ENCODE assay signal across 25 mouse cellular contexts in genomic region chr1:121351037-121351436, GRCm38 (mm10). TPM values are rescaled to one million over a fixed set of nuclear protein-coding genes. Genes with fewer than 3 reads are reported as not detected.
DNase-seq lines count a peak whose midpoint lies in the region; ATAC-seq and TF ChIP-seq lines count a peak whose summit lies in the region.
"Had no signal": no experiment of that assay in that cellular context is flagged by ENCODE, and none has a peak within 500 bp of the region (broad histone marks: within the 10 kb centered on the region; RNA-seq: fewer than 3 reads in every experiment).

No protein-coding gene starts in this region.

- 13% methylated on average over 3 of the region's 3 CpGs for WGBS in liver, adult 2 months
- WGBS in liver, embryonic 12.5 days (ENCODE audit: insufficient replicate concordance) = 63% methylated on average over 3 of the region's 3 CpGs
- 44% methylated on average over 3 of the region's 3 CpGs for WGBS in stomach, postnatal 0 days

- peak; percentile 70 for DNase-seq in liver, adult 2 months (ENCODE audit: extremely low read depth, low read depth, low spot score)
- DNase-seq in lung, postnatal 36 days = peak; percentile 17
- DNase-seq in lung, postnatal 10 days = no peak
- DNase-seq in stomach, postnatal 0 days (ENCODE audit: low spot score) = no peak
- no peak for DNase-seq in embryo, embryonic 9.5 days (ENCODE audit: extremely low spot score)
- DNase-seq: adrenal gland, adult 2 months; adrenal gland, postnatal 14 days; cerebellum, adult 11 months; cerebellum, adult 2 months; cerebellum, adult 9-11 months; cerebellum, postnatal 25 days; gastrocnemius, adult 2 months; gastrocnemius, postnatal 14 days; heart, postnatal 14 days; heart, postnatal 4 days had no signal

- peaks cover 19% of the 10 kb centered on the region for H3K4me1 ChIP-seq in liver, adult 2 months (ENCODE audit: control insufficient read depth, insufficient read depth, low read length)
- no peaks in the 10 kb centered on the region for H3K4me1 ChIP-seq in liver, embryonic 12.5 days
- H3K4me1 ChIP-seq in stomach, postnatal 0 days (replicated peaks; ENCODE audit: control insufficient read depth, insufficient read depth) = no peaks in the 10 kb centered on the region
- H3K4me1 ChIP-seq: embryonic facial prominence, embryonic 10.5 days; embryonic facial prominence, embryonic 13.5 days; forebrain, embryonic 12.5 days; heart, embryonic 13.5 days had no signal

- no peaks in the 10 kb centered on the region for H3K27me3 ChIP-seq in liver, adult 2 months (ENCODE audit: control insufficient read depth, insufficient read depth, low read length)
- H3K27me3 ChIP-seq in liver, embryonic 12.5 days (replicated peaks) = no peaks in the 10 kb centered on the region
- no peaks in the 10 kb centered on the region for H3K27me3 ChIP-seq in stomach, postnatal 0 days (ENCODE audit: control insufficient read depth, insufficient read depth, low read length)
- H3K27me3 ChIP-seq: embryonic facial prominence, embryonic 13.5 days; forebrain, embryonic 12.5 days; heart, embryonic 13.5 days had no signal

- no peak overlapping the region for H3K9ac ChIP-seq in liver, adult 2 months (ENCODE audit: low read depth, low read length)
- H3K9ac ChIP-seq in liver, embryonic 12.5 days = no peak overlapping the region
- H3K9ac ChIP-seq in stomach, postnatal 0 days (ENCODE audit: low read length) = no peak overlapping the region
- H3K9ac ChIP-seq: embryonic facial prominence, embryonic 13.5 days; forebrain, embryonic 12.5 days; heart, embryonic 13.5 days; hindbrain, embryonic 14.5 days had no signal

- H3K4me3 ChIP-seq in liver, adult 2 months (ENCODE audit: insufficient read depth, low read depth, low read length) = no peak overlapping the region
- H3K4me3 ChIP-seq in liver, embryonic 12.5 days = no peak overlapping the region
- no peak overlapping the region for H3K4me3 ChIP-seq in stomach, postnatal 0 days (ENCODE audit: low read depth, low read length)
- H3K4me3 ChIP-seq: embryonic facial prominence, embryonic 10.5 days; embryonic facial prominence, embryonic 13.5 days; erythroblast, embryonic 14.5 days; forebrain, embryonic 12.5 days; gastrocnemius, adult 2 months; heart, embryonic 13.5 days had no signal

- no peaks in the 10 kb centered on the region for H3K79me2 ChIP-seq in liver, adult 2 months (ENCODE audit: control insufficient read depth, insufficient read depth, low read length)

- ATAC-seq in liver, embryonic 12.5 days = no peak
- peak; percentile 86 for ATAC-seq in stomach, postnatal 0 days (ENCODE audit: low FRiP score, low TSS enrichment)
- ATAC-seq: CD4-positive, CD25-positive, alpha-beta regulatory T cell, adult 4 months; forebrain, embryonic 16.5 days; hindbrain, postnatal 0 days had no signal

- no peak overlapping the region for H3K4me2 ChIP-seq in liver, embryonic 12.5 days
- H3K4me2 ChIP-seq in stomach, postnatal 0 days (replicated peaks; ENCODE audit: low read depth) = 0 out of 2 replicates have a peak overlapping the region, but pooled peaks have one; percentile 8
- H3K4me2 ChIP-seq: embryonic facial prominence, embryonic 13.5 days; forebrain, embryonic 12.5 days; heart, embryonic 13.5 days; hindbrain, embryonic 14.5 days had no signal

- H3K27ac ChIP-seq in liver, adult 2 months (replicated peaks; ENCODE audit: insufficient read depth, low read depth, low read length) = peak overlapping the region; percentile 51
- no peak overlapping the region for H3K27ac ChIP-seq in liver, embryonic 12.5 days
- peak overlapping the region; percentile 46; the same call in 1 of the 2 replicates for H3K27ac ChIP-seq in stomach, postnatal 0 days (replicated peaks)
- H3K27ac ChIP-seq: embryonic facial prominence, embryonic 10.5 days; embryonic facial prominence, embryonic 13.5 days; forebrain, embryonic 12.5 days; gastrocnemius, adult 2 months; heart, embryonic 13.5 days; hindbrain, embryonic 14.5 days; hindbrain, postnatal 0 days had no signal

- TF ChIP-seq EP300 in stomach, postnatal 0 days (optimal IDR thresholded peaks at IDR 0.05) = no peak

- no peaks in the 10 kb centered on the region for H3K36me3 ChIP-seq in liver, adult 2 months (ENCODE audit: control insufficient read depth, insufficient read depth, low read length)
- no peaks in the 10 kb centered on the region for H3K36me3 ChIP-seq in liver, embryonic 12.5 days
- H3K36me3 ChIP-seq in stomach, postnatal 0 days (ENCODE audit: control insufficient read depth, insufficient read depth, low read length) = no peaks in the 10 kb centered on the region
- H3K36me3 ChIP-seq: embryonic facial prominence, embryonic 10.5 days; embryonic facial prominence, embryonic 13.5 days; forebrain, embryonic 12.5 days; heart, embryonic 13.5 days had no signal

- no peak for TF ChIP-seq CTCF in liver, adult 2 months (IDR thresholded peaks at IDR 0.05; ENCODE audit: low read depth, low read length)
- no peak for TF ChIP-seq CTCF in stomach, postnatal 0 days (IDR thresholded peaks at IDR 0.05; ENCODE audit: low read depth)

- H3K9me3 ChIP-seq in liver, embryonic 12.5 days (replicated peaks) = no peaks in the 10 kb centered on the region
- no peaks in the 10 kb centered on the region for H3K9me3 ChIP-seq in stomach, postnatal 0 days (ENCODE audit: control insufficient read depth, low read length)
- H3K9me3 ChIP-seq: embryonic facial prominence, embryonic 10.5 days; embryonic facial prominence, embryonic 13.5 days; forebrain, embryonic 12.5 days; heart, embryonic 13.5 days had no signal

- TF ChIP-seq POLR2A in liver, adult 2 months (IDR thresholded peaks at IDR 0.05; ENCODE audit: extremely low read depth, insufficient read depth, low read length) = no peak

RNA-seq across cellular contexts. Expression of gene Insig2, which starts 18.6 kb away (rescaled TPM):
- 178 and 228 TPM in 2 replicates for total RNA-seq in liver, adult 2 months (2014; rRNA removed)
- polyA plus RNA-seq in liver, adult 2 months (2012; rRNA removed) = 166 and 243 TPM in 2 replicates
- polyA plus RNA-seq in liver, embryonic 12.5 days (2016; fragmentation: Nextera tagmentation; extraction: Ambion mirVana) = 9.3 and 9.8 TPM in 2 replicates
- polyA plus RNA-seq in stomach, postnatal 0 days (2015; fragmentation: Nextera tagmentation; extraction: Ambion mirVana) = 34.9 and 42.8 TPM in 2 replicates

Comparison
In these comparisons a context has a peak if more than half of its experiments do, and no peak if none do; other contexts are left out.
1. DNase-seq: peak in liver, adult 2 months (single experiment) and lung, postnatal 36 days (single experiment); none in lung, postnatal 10 days (single experiment), stomach, postnatal 0 days (single experiment) and embryo, embryonic 9.5 days (single experiment).